Mouse (Mus musculus) cerebellum, postnatal 25 days (tissue): ENCODE measurements at regions not wholly inside any gene's neighbourhood (a gene's known extent, or its start where the extent isn't known, plus 50 kb on each side); places are given as distances from the start of the nearest gene placed in this dataset.

ENCODE experiments used
- DNase-seq, 2 experiments: peaks; one replicate each; pipeline ENCODE4 v3.0.0; 2021; ENCODE audit warnings: mixed read lengths in 2 of 2

DNA sequence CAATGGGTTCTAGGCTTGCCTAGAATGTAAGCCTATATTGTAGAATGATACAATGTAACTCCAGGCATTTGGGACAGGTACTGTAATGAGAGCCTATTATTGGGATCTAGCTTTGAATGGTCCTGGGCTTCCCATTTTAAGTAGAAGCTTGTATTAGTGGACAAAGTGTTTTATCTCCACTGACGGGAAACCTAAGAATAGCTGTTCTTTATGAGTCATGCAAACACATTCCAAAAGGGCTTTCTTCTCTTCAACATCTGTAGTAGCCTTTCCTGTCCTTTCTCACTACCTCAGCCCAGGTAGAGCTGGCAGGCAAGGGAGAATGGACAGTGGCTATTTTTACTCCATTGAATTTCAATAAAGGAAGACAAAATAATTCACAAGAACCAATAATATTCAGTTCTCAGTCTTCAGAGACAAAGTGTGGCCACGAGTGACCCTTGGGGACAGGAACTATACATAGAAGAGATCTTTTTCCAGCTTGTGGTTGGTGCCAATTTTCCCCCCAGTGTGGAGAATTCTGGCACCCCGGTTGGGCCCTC is 82.8 kb downstream of the Csl start:
- DNase-seq: no peak

DNA sequence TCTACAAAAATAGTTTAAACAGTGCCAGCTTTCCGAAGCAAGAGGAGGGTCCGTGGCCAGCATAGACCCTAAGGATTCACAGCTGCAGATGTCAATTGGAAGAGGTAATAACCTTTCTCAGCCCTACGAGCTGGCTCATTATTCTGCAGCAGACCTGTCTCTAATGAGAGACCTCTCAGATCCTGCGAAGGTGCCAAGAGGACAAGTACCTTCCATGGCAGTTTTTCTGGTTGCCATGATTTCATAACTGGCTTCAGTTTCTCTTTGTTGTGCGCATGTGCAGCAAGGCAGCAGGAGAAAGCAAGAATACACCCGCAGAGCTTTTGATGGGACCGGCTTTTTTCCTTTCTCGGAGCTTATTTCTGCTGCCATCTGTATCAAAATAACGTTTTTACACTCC is 81.4 kb downstream of the Csl start:
- peak; percentile 5 to 26 for DNase-seq

DNA sequence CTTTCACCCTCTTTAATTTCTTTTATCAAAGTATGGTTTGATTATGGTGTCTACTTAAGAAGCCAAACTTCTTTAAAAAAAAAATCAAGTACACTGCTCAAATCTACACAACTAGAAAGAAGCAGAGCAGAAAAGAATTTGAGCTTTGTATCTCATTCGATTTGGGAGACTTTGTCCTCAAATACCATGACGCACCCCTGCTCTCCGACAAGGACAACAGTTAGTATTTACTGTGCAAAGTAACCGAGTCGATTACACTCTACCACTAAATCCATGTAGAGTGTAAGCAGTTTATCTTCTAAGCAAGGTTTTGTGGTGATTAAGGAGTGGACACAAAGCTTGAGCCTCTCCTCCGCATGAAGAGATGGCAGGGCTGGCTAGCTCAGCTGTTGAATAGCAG is 79.6 kb downstream of the Csl start:
- DNase-seq: no peak

DNA sequence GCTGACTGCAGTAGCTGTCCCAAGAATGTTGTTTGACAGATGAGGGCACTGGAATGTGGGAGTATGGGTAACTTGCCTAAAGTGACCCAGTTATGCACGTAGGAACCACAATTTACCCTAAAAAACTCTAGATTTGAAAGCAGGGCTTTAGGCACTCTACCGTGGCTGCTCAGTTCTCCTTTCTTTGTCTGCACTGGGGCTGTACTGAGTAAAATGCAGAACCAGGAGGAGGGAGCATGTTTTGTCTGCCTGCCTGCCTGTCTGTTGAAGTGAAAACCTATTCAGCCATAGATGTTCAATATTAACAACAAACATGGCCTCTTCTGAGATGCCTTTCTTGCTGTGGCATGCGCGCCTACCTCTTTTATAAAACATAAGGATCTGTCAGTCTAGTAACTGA is 77.5 kb downstream of the Csl start:
- DNase-seq: no peak

DNA sequence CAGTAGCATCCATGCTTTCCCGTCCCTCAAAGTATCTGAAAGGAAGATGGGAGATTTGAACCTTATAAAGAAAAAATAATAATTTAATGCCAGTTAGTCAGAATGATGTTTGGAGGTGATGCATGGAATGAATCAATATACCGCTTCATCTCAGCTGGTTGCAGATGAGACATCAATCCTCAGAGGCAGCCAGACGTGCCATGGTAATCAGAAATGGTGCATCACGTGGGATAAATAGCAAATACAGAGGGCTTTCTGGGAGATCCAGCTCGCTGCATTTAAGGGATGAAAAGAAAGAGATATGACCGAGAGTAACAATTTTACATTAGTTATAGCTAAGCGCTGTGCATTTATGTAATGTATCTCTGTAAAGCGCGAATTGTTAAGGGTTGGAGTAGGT is 77.1 kb downstream of the Csl start:
- DNase-seq: no peak

DNA sequence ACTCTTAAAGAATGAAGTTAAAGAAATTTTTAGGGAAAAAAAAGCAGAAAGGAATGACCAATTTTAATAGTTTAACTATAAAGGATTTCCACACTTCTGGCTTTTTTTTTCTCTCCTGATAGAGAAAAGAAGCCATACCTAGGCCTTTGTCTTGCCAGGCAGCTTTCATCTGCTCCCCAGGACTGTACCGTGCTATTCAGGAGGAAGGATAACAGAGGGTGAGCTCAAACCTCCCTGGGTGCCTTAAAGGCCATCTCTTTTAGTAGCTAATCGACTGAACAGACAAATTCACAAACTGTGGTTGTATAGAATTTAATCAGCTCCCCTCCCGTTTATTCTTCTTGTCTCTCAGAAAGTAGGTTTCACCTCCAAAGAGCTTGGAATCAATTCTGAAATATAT is 76.1 kb downstream of the Csl start:
- DNase-seq: no peak

DNA sequence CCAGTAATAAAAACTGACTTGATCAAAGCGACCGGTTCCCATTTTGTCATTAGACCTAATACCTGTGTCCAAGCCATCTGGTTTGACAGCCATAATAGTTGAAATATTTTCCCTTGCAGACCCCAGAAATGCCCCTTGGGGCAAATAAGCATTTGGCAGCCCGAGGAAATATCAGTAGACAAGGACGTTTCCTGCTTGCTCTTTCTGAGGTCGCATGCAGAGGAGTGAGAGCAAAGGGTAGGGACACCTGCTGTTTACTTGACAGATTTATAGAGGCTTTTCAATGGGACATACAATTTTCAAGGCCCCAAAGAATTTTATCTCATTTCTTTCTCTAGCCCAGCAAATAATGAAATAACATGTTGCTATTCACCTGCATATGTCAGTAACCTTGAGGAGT is 73.5 kb downstream of the Csl start:
- no peak for DNase-seq

DNA sequence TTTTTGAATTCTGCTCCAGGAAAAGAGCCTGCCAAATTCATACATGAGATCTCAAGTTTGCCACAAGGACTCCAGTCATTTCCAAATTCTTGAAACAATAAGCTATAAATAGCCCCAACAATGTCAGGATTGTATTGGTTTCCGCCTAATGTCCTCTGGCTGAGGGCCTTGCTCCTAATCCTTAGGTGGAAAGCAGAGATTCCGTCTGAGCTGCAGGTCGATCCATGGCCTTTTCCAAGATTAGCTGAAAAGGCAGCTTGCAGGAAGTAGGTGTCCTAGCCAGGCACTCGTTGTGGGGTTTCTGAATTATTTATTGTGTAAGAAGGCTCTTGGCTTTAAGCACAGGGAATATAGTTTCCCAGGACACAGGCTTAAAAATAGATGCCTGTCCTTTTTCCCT is 72.4 kb downstream of the Csl start:
- DNase-seq: no peak

DNA sequence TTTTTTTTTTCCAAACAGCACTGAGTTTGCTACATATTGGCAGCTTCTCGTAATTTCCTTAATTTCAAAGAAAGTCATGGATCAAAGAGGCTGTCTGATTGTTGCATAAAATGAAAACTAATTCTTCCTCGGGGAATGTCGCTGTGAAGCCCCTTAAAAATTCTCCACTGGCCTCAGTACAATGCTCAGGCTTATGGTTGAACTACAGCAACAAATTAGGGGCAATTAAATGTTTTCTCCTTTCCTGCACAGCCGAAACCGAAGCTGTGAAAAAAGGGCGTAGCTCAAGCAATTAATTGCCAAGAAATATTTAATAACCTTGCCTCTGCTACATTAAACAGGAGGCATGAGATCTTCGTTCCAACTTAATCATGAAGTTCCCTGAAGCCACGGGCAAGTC is 61.8 kb downstream of the Csl start:
- DNase-seq: no peak

DNA sequence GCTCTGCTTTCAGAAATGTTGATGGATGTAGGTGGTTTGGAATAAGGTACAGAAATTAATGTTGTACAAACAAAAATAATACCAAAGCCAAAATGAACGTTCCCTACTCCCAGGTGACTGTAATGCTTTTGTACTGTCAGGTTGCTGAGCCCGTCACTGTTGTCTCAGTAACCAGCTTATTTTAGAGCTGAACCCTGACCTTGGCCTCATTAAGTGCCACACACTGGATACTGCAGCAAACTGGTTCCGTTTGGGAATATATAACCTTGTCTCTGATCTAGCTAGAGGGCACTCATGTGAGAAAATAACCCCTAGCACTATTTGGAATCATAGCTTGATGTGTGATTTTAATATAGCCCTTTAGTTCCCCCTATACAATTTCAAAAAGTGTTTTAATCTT is 60.0 kb downstream of the Csl start:
- DNase-seq: no peak

DNA sequence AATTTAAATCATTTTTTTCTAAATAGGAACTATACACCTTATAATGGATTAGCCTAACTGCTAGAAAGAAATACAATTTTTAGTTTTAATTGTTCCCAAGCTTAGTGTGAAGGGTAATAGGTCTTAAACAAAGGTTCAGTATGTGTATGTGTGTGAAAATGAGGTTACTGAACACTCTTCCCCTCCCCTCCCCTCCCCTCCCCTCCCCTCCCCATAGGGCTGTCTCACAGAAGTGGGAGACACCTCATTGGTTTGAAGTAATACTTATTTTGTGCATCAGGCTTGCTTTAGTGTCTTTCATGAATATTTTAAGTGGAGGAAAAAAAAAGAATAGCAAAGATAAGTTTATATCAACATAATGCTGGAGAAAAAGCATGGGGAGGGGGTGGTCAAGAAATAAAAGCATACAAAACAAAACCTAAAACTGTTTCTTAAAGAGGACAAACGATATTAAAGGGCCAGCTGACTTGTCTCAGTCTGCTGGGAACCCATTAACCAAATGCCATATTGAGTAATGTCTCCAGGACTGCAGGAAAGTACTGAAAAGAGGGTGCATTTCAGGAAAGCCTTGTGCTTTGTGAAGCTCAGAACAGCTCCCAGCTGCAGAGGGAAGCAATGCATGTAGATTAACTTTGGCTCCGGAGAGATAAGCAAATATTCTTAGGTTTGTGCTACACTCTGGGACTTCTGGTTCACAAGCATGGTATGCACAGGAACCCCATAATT is 59.2 kb downstream of the Csl start:
- DNase-seq: no peak
